Mouse (Mus musculus) E14TG2a.4 (cell line): Measurements from ENCODE around the gene Lancl1.

ENCODE experiments used
- CTCF ChIP-seq: conservative IDR thresholded peaks from 2 replicates; pipeline ENCODE4 v1.5.1; 2014; ENCODE audit warnings: low read length
- NANOG ChIP-seq: IDR thresholded peaks from 2 replicates; pipeline ENCODE4 v1.6.1; 2014; ENCODE audit warnings: borderline replicate concordance, low read length, mixed read lengths

GRCm38 (mm10) chr1:67078666-67079065 lies 40.0 kb upstream of the Lancl1 start:
- TF ChIP-seq CTCF (no peak), NANOG (no peak)
